Mouse (Mus musculus): ENCODE measurements around the gene Snx10. TPM values are rescaled to one million over a fixed set of nuclear protein-coding genes. Genes with fewer than 3 reads are reported as not detected.

Snx10 gene
- 17.8 and 18.5 TPM in 2 replicates for polyA plus RNA-seq (2012; rRNA removed)

GRCm38 (mm10) chr6:51523807-51524320 lies at the start of gene Snx10:
Gene Snx10 (plus strand): TSS chr6:51523901.

Other genes with a start within 250 kb of the Snx10 start
- 6.3 and 8.7 TPM in 2 replicates for gene Nfe2l3, start 91.2 kb upstream of the Snx10 start, polyA plus RNA-seq (2012; rRNA removed)
- 1,668 and 1,692 TPM in 2 replicates for gene Hnrnpa2b1, start 54.0 kb upstream of the Snx10 start, polyA plus RNA-seq (2012; rRNA removed)
- 150 and 178 TPM in 2 replicates for gene Cbx3, start 53.5 kb upstream of the Snx10 start, polyA plus RNA-seq (2012; rRNA removed)